Mouse (Mus musculus) ES-E14 (cell line): ENCODE results near the gene Prkcb.

Source experiments
- CHD2 ChIP-seq: IDR thresholded peaks from 2 replicates; pipeline ENCODE4 v1.6.1; 2014; ENCODE audit warnings: mild to moderate bottlenecking, low read depth, low read length, inconsistent platforms
- MAFK ChIP-seq: IDR thresholded peaks from 2 replicates; pipeline ENCODE4 v1.6.1; 2014; ENCODE audit warnings: mild to moderate bottlenecking, low read depth, low read length, inconsistent platforms; ENCODE audit not compliant: insufficient read depth
- ZC3H11A ChIP-seq: IDR thresholded peaks from 2 replicates; pipeline ENCODE4 v1.6.1; 2012; ENCODE audit warnings: low read depth, mild to moderate bottlenecking, inconsistent platforms, low read length, borderline replicate concordance
- ZNF384 ChIP-seq: IDR thresholded peaks from 2 replicates; pipeline ENCODE4 v1.6.1; 2012; ENCODE audit warnings: low read depth, low read length, inconsistent platforms

GRCm38 (mm10) chr7:122487929-122488571 is 199.5 kb downstream of the Prkcb start:
- no peak for TF ChIP-seq MAFK
- no peak for TF ChIP-seq ZNF384
- TF ChIP-seq ZC3H11A = no peak
- no peak for TF ChIP-seq CHD2
